Mouse (Mus musculus): ENCODE measurements at regions not wholly inside any gene's neighbourhood (a gene's known extent, or its start where the extent isn't known, plus 50 kb on each side); places are given as distances from the start of the nearest gene placed in this dataset.

GRCm38 (mm10) chr1:26053415-26053814, 223.9 kb upstream of the Adgrb3 start:
- peak; percentile 5 for DNase-seq

GRCm38 (mm10) chr1:26047804-26048203, 218.3 kb upstream of the Adgrb3 start:
- DNase-seq: no peak

Data from cerebellum, adult 8-10 months (tissue).